Mouse (Mus musculus) stomach, embryonic 16.5 days (tissue): ENCODE results near the gene Tnfsfm13. TPM values are rescaled to one million over a fixed set of nuclear protein-coding genes. Genes with fewer than 3 reads are reported as not detected.

Experiments
- ATAC-seq: fragments of 200-750 bp; cut with Nextera tagmentation; 2 replicates; pipeline ENCODE4 v1.8.0; 2017; ENCODE audit warnings: moderate number of reproducible peaks, moderate TSS enrichment; ENCODE audit not compliant: insufficient read depth, low FRiP score
- H3K27ac ChIP-seq: fragments of 300-500 bp; sonication (generic); 2 replicates; pipeline ENCODE4 v1.5.1; 2014; ENCODE audit warnings: low read length
- H3K27me3 ChIP-seq: fragments of 300-500 bp; sonication (generic); 2 replicates; pipeline ENCODE4 v1.6.1; 2014; ENCODE audit warnings: low read length, control low read depth, mixed read lengths; ENCODE audit not compliant: control insufficient read depth, insufficient read depth
- H3K36me3 ChIP-seq: fragments of 300-500 bp; sonication (generic); 2 replicates; pipeline ENCODE4 v1.6.1; 2014; ENCODE audit warnings: low read length; ENCODE audit not compliant: control insufficient read depth, insufficient read depth
- H3K4me1 ChIP-seq: fragments of 300-500 bp; sonication (generic); 2 replicates; pipeline ENCODE4 v1.6.1; 2014; ENCODE audit warnings: low read length, control low read depth, mixed read lengths; ENCODE audit not compliant: control insufficient read depth, insufficient read depth
- H3K4me2 ChIP-seq: fragments of 300-500 bp; sonication (generic); 2 replicates; pipeline ENCODE4 v1.6.1; 2014; ENCODE audit warnings: low read depth, low read length, mixed read lengths
- H3K4me3 ChIP-seq: fragments of 300-500 bp; sonication (generic); replicated peaks from 2 replicates; pipeline ENCODE4 v1.5.1; 2014; ENCODE audit warnings: mild to moderate bottlenecking, low read length
- H3K9ac ChIP-seq: fragments of 300-500 bp; sonication (generic); 2 replicates; pipeline ENCODE4 v1.6.1; 2014; ENCODE audit warnings: low read length
- H3K9me3 ChIP-seq: fragments of 300-500 bp; sonication (generic); replicated peaks from 2 replicates; pipeline ENCODE4 v1.6.1; 2016; ENCODE audit warnings: low read length, control low read depth; ENCODE audit not compliant: control insufficient read depth
- WGBS: fragments of 180-500 bp; shearing (Covaris S2); extraction: QIAGEN DNeasy Blood & Tissue Kit; methylation state at CpG from one replicate; pipeline ENCODE4 v1.1.7; 2014; 5-methylcytosine and 5-hydroxymethylcytosine counted together
- microRNA counts: library from miRNA; unstranded; fragments of <30 nt; microRNA quantifications from one replicate; lab custom pipeline; 2016
- microRNA-seq: library from miRNA; unstranded; fragments of <30 nt; microRNA quantifications from one replicate; pipeline ENCODE4, GENCODE M21; 2016
- polyA plus RNA-seq: library from polyadenylated mRNA; unstranded; fragments of >200 nt; fragmentation: Nextera tagmentation; extraction: Ambion mirVana; gene quantifications from 2 replicates; pipeline ENCODE4 v1.2.1, GENCODE M21; 2015

The Tnfsfm13 gene
- polyA plus RNA-seq, 1 experiment from 2014 or later: 4.2 TPM

DNA sequence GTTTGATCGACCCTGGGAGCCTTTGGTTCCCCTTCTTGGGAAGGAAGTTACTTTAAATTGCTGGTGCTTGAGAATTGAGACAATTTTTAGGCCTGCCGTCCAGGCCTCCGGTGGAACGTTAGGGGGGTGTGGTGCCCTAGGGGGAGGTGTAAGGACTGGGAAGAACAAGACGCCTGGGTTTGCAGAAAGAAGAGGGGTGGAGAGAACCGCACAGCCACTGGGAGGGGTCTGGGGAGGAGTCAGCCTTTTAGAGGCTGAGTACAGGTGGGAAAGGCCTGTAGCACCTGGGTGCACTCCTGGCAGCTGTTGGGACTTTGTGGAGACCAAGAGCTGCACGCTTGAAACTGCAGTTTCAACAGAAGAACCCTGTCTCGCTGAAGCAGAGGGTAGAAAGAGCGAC is 41.1 kb downstream of the Tnfsfm13 start:
- Histone ChIP-seq H3K4me3 (peak overlapping the region; percentile 24; the same call in 1 of the 2 replicates), H3K27me3 (no peaks in the 10 kb centered on the region), H3K4me1 (peaks cover 27% of the 10 kb centered on the region), H3K4me2 (peak overlapping the region; percentile 47; the same call in 1 of the 2 replicates), H3K9me3 (no peaks in the 10 kb centered on the region), H3K9ac (peak overlapping the region; percentile 61), H3K36me3 (peaks cover 18% of the 10 kb centered on the region; the same call in 1 of the 2 replicates), H3K27ac (peak overlapping the region; percentile 76)
- 0 out of 2 replicates have a peak, but pooled peaks have one; percentile 5 for ATAC-seq
- WGBS: 34% methylated on average over 9 of the region's 9 CpGs

DNA sequence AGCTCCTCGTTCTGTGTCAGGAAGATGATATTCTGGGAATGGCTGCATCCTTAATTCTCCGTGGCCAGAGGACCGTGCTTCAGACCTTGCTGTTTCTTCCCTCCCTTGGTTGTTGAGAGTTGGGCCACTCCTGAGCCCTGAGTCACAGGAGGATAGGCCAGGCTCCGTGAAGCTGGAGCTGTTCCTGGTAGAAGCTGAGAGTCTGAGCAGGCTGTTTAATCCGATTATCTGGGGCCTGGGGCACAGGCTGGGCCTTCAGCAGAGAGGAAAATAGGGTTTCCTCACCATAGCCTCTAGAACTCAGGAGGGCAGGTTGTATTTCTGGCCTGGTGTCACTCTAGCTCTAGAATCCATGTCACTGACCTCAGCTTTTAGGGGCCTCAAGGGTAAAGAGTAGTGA is 42.5 kb downstream of the Tnfsfm13 start:
- ATAC-seq: no peak
- Histone ChIP-seq H3K27me3 (no peaks in the 10 kb centered on the region), H3K4me1 (peaks cover 27% of the 10 kb centered on the region), H3K36me3 (peaks cover 24% of the 10 kb centered on the region; the same call in 1 of the 2 replicates), H3K27ac (no peak overlapping the region), H3K4me3 (no peak overlapping the region), H3K9ac (0 out of 2 replicates have a peak overlapping the region, but pooled peaks have one; percentile 9), H3K4me2 (no peak overlapping the region), H3K9me3 (no peaks in the 10 kb centered on the region)
- WGBS: 72% methylated on average over 5 of the region's 5 CpGs

GRCm38 (mm10) chr11:69645860-69646259 is 50.0 kb downstream of the Tnfsfm13 start:
- 89% methylated on average over 5 of the region's 5 CpGs for WGBS
- Histone ChIP-seq H3K4me1 (no peaks in the 10 kb centered on the region), H3K4me2 (no peak overlapping the region), H3K27ac (no peak overlapping the region), H3K4me3 (no peak overlapping the region), H3K9me3 (no peaks in the 10 kb centered on the region), H3K36me3 (peaks cover 53% of the 10 kb centered on the region), H3K9ac (no peak overlapping the region), H3K27me3 (no peaks in the 10 kb centered on the region)
- no peak for ATAC-seq

DNA sequence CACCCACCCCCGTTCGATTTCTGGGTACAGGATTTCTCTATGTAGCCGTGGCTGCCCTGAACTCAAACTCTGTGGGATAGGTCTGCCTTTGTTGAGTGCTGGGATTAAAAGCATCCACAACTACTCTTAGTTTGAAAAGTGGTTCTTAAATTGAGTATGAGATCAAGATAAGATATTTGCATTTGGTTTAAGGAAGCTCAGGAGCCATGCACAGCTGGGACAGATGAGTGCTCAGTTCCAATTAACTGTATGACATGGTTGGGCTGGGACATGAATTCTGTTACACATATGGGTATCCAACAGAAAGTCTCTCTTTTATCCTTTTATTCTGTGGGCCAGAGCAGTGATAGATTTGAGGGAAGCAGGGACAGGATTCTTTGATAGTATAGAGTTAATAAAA is 60.4 kb downstream of the Tnfsfm13 start:
- no peaks in the 10 kb centered on the region for H3K9me3 ChIP-seq
- H3K27ac ChIP-seq: no peak overlapping the region
- H3K9ac ChIP-seq: no peak overlapping the region
- ATAC-seq: no peak
- no peak overlapping the region for H3K4me3 ChIP-seq
- H3K36me3 ChIP-seq: no peaks in the 10 kb centered on the region
- H3K27me3 ChIP-seq: no peaks in the 10 kb centered on the region
- peaks cover 13% of the 10 kb centered on the region for H3K4me1 ChIP-seq
- WGBS: 73% methylated on average over 3 of the region's 3 CpGs
- peak overlapping the region; percentile 23; the same call in 1 of the 2 replicates for H3K4me2 ChIP-seq

DNA sequence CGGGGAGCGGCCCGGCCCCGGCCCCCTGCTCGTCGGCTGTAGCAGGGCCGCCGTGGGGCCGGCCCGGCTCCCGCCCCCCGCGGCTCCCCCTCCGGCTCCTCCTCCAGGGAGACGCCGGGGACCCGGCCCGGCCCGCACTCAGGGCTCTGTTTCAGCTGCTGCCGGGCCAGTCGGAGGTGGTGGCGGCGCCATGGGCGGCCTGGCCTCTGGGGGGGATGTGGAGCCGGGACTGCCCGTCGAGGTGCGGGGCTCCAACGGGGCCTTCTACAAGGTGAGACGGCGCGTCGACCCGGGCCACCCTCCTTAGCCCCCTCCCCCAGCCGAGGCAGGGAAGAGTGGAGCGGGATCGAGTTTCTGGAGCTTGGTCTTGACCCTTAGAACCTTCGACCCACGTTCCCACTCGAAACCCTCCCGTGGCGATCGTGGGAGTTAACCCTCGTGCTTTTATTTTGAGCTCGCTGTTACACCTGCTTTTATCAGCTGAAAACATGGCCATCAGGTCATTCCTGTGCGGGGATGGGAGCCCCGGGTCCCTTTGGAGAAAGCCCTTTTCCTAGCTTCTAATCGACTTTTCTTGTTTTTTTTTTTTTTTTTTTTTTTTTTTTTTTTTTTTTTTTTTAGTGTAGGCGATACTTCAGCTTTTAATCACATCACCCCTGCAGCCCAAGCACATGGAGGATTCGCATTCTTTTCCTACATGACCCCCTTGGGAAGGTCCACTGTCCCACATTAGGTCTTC is 62.6 kb downstream of the Tnfsfm13 start:
- H3K36me3 ChIP-seq: no peaks in the 10 kb centered on the region
- H3K9me3 ChIP-seq: no peaks in the 10 kb centered on the region
- H3K9ac ChIP-seq: peak overlapping the region; percentile 99
- ATAC-seq: peak; percentile 70
- WGBS: 1% methylated on average over 43 of the region's 50 CpGs
- peak overlapping the region; percentile 97 for H3K27ac ChIP-seq
- no peaks in the 10 kb centered on the region for H3K27me3 ChIP-seq
- peak overlapping the region; percentile 73 for H3K4me2 ChIP-seq
- H3K4me1 ChIP-seq: peaks cover 13% of the 10 kb centered on the region
- peak overlapping the region; percentile 98 for H3K4me3 ChIP-seq

MicroRNA genes within 50 kb of the gene (microRNA counts, 519-probe panel; counts per million panel counts)
- not detected for microRNA mmu-miR-1934 (lab: Ali Mortazavi, UCI)
- microRNA mmu-miR-467f (lab: Ali Mortazavi, UCI): 2,797 counts per million, percentile 64 among the panel's probes with 10 or more counts

Small RNA genes within 50 kb of the gene (microRNA-seq; reads per million reads assigned to microRNA genes)
- gene Mir1934 (2.8 reads per million, percentile 15 among the genes with 10 or more reads in this experiment), gene Mir467f (not detected)

Other genes with a start within 250 kb of the Tnfsfm13 start
- gene Dnah2, start 147.0 kb downstream of the Tnfsfm13 start, polyA plus RNA-seq: 0.54 and 0.69 TPM in 2 replicates
- gene Efnb3, start 135.9 kb downstream of the Tnfsfm13 start, polyA plus RNA-seq: 7.2 and 7.3 TPM in 2 replicates
- 19.3 and 21.6 TPM in 2 replicates for gene Wrap53, start 115.8 kb downstream of the Tnfsfm13 start, polyA plus RNA-seq
- 118 and 120 TPM in 2 replicates for gene Trp53, start 115.7 kb downstream of the Tnfsfm13 start, polyA plus RNA-seq
- 9.5 and 10.4 TPM in 2 replicates for gene Atp1b2, start 90.2 kb downstream of the Tnfsfm13 start, polyA plus RNA-seq
- gene Shbg, start 78.2 kb downstream of the Tnfsfm13 start, polyA plus RNA-seq: 1.3 and 2.2 TPM in 2 replicates
- 18.1 and 19.6 TPM in 2 replicates for gene Sat2, start 74.1 kb downstream of the Tnfsfm13 start, polyA plus RNA-seq
- 20.9 and 22.1 TPM in 2 replicates for gene Fxr2, start 63.1 kb downstream of the Tnfsfm13 start, polyA plus RNA-seq
- 7.7 and 7.9 TPM in 2 replicates for gene Sox15, start 40.8 kb downstream of the Tnfsfm13 start, polyA plus RNA-seq
- gene Mpdu1, start 33.5 kb downstream of the Tnfsfm13 start, polyA plus RNA-seq: 67.7 and 68.8 TPM in 2 replicates
- gene Cd68, start 29.9 kb downstream of the Tnfsfm13 start, polyA plus RNA-seq: 18.9 and 19.6 TPM in 2 replicates
- 454 and 462 TPM in 2 replicates for gene Eif4a1, start 23.7 kb downstream of the Tnfsfm13 start, polyA plus RNA-seq
- 66.3 and 68.5 TPM in 2 replicates for gene Senp3, start 14.0 kb downstream of the Tnfsfm13 start, polyA plus RNA-seq
- 0.59 and 1.0 TPM in 2 replicates for gene Tnfsf13, start 10.3 kb downstream of the Tnfsfm13 start, polyA plus RNA-seq
- gene Tnfsf12, start 249 bp downstream of the Tnfsfm13 start, polyA plus RNA-seq: 8.8 and 9.6 TPM in 2 replicates
- gene Polr2a, start 62.5 kb upstream of the Tnfsfm13 start, polyA plus RNA-seq: 17.7 and 20.6 TPM in 2 replicates
- gene Slc35g3, start 65.9 kb upstream of the Tnfsfm13 start, polyA plus RNA-seq: 0.17 TPM in 1 of 2 replicates, not detected in the other
- 3.4 TPM in 2 replicates for gene Zbtb4, start 69.8 kb upstream of the Tnfsfm13 start, polyA plus RNA-seq
- 5.3 and 10.3 TPM in 2 replicates for gene Chrnb1, start 99.8 kb upstream of the Tnfsfm13 start, polyA plus RNA-seq
- gene Fgf11, start 105.8 kb upstream of the Tnfsfm13 start, polyA plus RNA-seq: 1.8 and 2.5 TPM in 2 replicates
- 14.2 and 15.0 TPM in 2 replicates for gene Tmem102, start 109.5 kb upstream of the Tnfsfm13 start, polyA plus RNA-seq
- gene Gm39566, start 119.2 kb upstream of the Tnfsfm13 start, polyA plus RNA-seq: 0.03 TPM in 1 of 2 replicates, not detected in the other
- gene Spem2, start 122.4 kb upstream of the Tnfsfm13 start, polyA plus RNA-seq: not detected in 2 replicates
- not detected in 2 replicates for gene Spem1, start 126.1 kb upstream of the Tnfsfm13 start, polyA plus RNA-seq
- gene Nlgn2, start 141.7 kb upstream of the Tnfsfm13 start, polyA plus RNA-seq: 5.3 and 6.4 TPM in 2 replicates
- gene Tmem256, start 142.4 kb upstream of the Tnfsfm13 start, polyA plus RNA-seq: 377 and 401 TPM in 2 replicates
- 85.1 and 98.5 TPM in 2 replicates for gene Plscr3, start 150.3 kb upstream of the Tnfsfm13 start, polyA plus RNA-seq
- gene Tnk1, start 162.6 kb upstream of the Tnfsfm13 start, polyA plus RNA-seq: 15.3 and 19.1 TPM in 2 replicates
- not detected in 2 replicates for gene Tmem95, start 181.9 kb upstream of the Tnfsfm13 start, polyA plus RNA-seq
- gene Kctd11, start 185.3 kb upstream of the Tnfsfm13 start, polyA plus RNA-seq: 15.1 and 24.7 TPM in 2 replicates
- 4.0 and 5.1 TPM in 2 replicates for gene Acap1, start 199.4 kb upstream of the Tnfsfm13 start, polyA plus RNA-seq
- gene 2810408A11Rik, start 204.9 kb upstream of the Tnfsfm13 start, polyA plus RNA-seq: 4.9 TPM in 2 replicates
- gene Neurl4, start 205.0 kb upstream of the Tnfsfm13 start, polyA plus RNA-seq: 7.5 TPM in 2 replicates
- gene Gps2, start 217.8 kb upstream of the Tnfsfm13 start, polyA plus RNA-seq: 61.6 and 63.4 TPM in 2 replicates
- gene Eif5a, start 225.9 kb upstream of the Tnfsfm13 start, polyA plus RNA-seq: 1,516 and 1,535 TPM in 2 replicates
- 2.9 and 3.8 TPM in 2 replicates for gene Ybx2, start 239.7 kb upstream of the Tnfsfm13 start, polyA plus RNA-seq